Mouse (Mus musculus): Measurements from ENCODE around the gene Eya2. TPM values are rescaled to one million over a fixed set of nuclear protein-coding genes. Genes with fewer than 3 reads are reported as not detected.

Gene Eya2
- polyA plus RNA-seq, 1 experiment from 2014 or later: 7.7 TPM

GRCm38 (mm10) chr2:165808179-165808975 is 213.5 kb downstream of the Eya2 start:
- H3K36me3 ChIP-seq: peaks cover 94% of the 10 kb centered on the region

GRCm38 (mm10) chr2:165809091-165809490 is 214.3 kb downstream of the Eya2 start:
- H3K4me1 ChIP-seq: no peaks in the 10 kb centered on the region; the same call in 1 of the 2 replicates
- no peaks in the 10 kb centered on the region for H3K9me3 ChIP-seq (replicated peaks)
- H3K27me3 ChIP-seq (ENCODE audit: low read depth, poor library complexity, severe bottlenecking): no peaks in the 10 kb centered on the region
- no peak overlapping the region for H3K27ac ChIP-seq
- peaks cover 99% of the 10 kb centered on the region for H3K36me3 ChIP-seq
- no peak for DNase-seq (ENCODE audit: low spot score)
- WGBS: 95% methylated on average over 5 of the region's 5 CpGs
- no peak overlapping the region for H3K4me3 ChIP-seq

More at GRCm38 (mm10) chr2:165808179-165808975, 213.5 kb downstream of the Eya2 start:
- H3K4me3 ChIP-seq: no peak overlapping the region
- no peaks in the 10 kb centered on the region for H3K9me3 ChIP-seq (replicated peaks)
- no peaks in the 10 kb centered on the region for H3K27me3 ChIP-seq (ENCODE audit: low read depth, poor library complexity, severe bottlenecking)
- DNase-seq (ENCODE audit: low spot score): no peak
- WGBS: 96% methylated on average over 12 of the region's 12 CpGs
- H3K4me1 ChIP-seq: no peaks in the 10 kb centered on the region; the same call in 1 of the 2 replicates
- no peak overlapping the region for H3K27ac ChIP-seq

- H3K4me3 ChIP-seq: no peak overlapping the region
- no peak for DNase-seq (ENCODE audit: low spot score)
- peaks cover 99% of the 10 kb centered on the region for H3K36me3 ChIP-seq
- H3K4me1 ChIP-seq: no peaks in the 10 kb centered on the region; the same call in 1 of the 2 replicates
- H3K27me3 ChIP-seq (ENCODE audit: low read depth, poor library complexity, severe bottlenecking): no peaks in the 10 kb centered on the region
- no peaks in the 10 kb centered on the region for H3K9me3 ChIP-seq (replicated peaks)
- WGBS: 95% methylated on average over 5 of the region's 5 CpGs
- H3K27ac ChIP-seq: no peak overlapping the region
Measured at GRCm38 (mm10) chr2:165809901-165810477, 215.2 kb downstream of the Eya2 start.

- peaks cover 99% of the 10 kb centered on the region for H3K36me3 ChIP-seq
Measured at GRCm38 (mm10) chr2:165811536-165811935, 216.7 kb downstream of the Eya2 start.

GRCm38 (mm10) chr2:165812889-165813288 is 218.1 kb downstream of the Eya2 start:
- WGBS: 90% methylated on average over 8 of the region's 8 CpGs
- H3K9me3 ChIP-seq (replicated peaks): no peaks in the 10 kb centered on the region
- no peak overlapping the region for H3K27ac ChIP-seq
- no peaks in the 10 kb centered on the region for H3K4me1 ChIP-seq
- no peaks in the 10 kb centered on the region for H3K27me3 ChIP-seq (ENCODE audit: low read depth, poor library complexity, severe bottlenecking)
- DNase-seq (ENCODE audit: low spot score): no peak
- peaks cover 99% of the 10 kb centered on the region for H3K36me3 ChIP-seq
- H3K4me3 ChIP-seq: no peak overlapping the region

More at GRCm38 (mm10) chr2:165811536-165811935, 216.7 kb downstream of the Eya2 start:
- H3K27me3 ChIP-seq (ENCODE audit: low read depth, poor library complexity, severe bottlenecking): no peaks in the 10 kb centered on the region
- no peak overlapping the region for H3K4me3 ChIP-seq
- DNase-seq (ENCODE audit: low spot score): no peak
- WGBS: 67% methylated on average over 5 of the region's 5 CpGs
- no peak overlapping the region for H3K27ac ChIP-seq
- no peaks in the 10 kb centered on the region for H3K9me3 ChIP-seq (replicated peaks)
- H3K4me1 ChIP-seq: no peaks in the 10 kb centered on the region; the same call in 1 of the 2 replicates

- H3K27me3 ChIP-seq (ENCODE audit: low read depth, poor library complexity, severe bottlenecking): no peaks in the 10 kb centered on the region
- H3K4me1 ChIP-seq: no peaks in the 10 kb centered on the region
- no peak overlapping the region for H3K27ac ChIP-seq
- WGBS: 92% methylated on average over 27 of the region's 28 CpGs
- no peak for DNase-seq (ENCODE audit: low spot score)
- peaks cover 98% of the 10 kb centered on the region for H3K36me3 ChIP-seq
- H3K4me3 ChIP-seq: no peak overlapping the region
- no peaks in the 10 kb centered on the region for H3K9me3 ChIP-seq (replicated peaks)
Measured at GRCm38 (mm10) chr2:165815103-165815880, 220.5 kb downstream of the Eya2 start.

GRCm38 (mm10) chr2:165817437-165817836 is 222.6 kb downstream of the Eya2 start:
- Histone ChIP-seq H3K27ac (no peak overlapping the region), H3K9me3 (replicated peaks) (no peaks in the 10 kb centered on the region), H3K4me1 (no peaks in the 10 kb centered on the region), H3K4me3 (no peak overlapping the region), H3K27me3 (ENCODE audit: low read depth, poor library complexity, severe bottlenecking) (no peaks in the 10 kb centered on the region), H3K36me3 (peaks cover 98% of the 10 kb centered on the region)
- WGBS: 97% methylated on average over 10 of the region's 10 CpGs
- no peak for DNase-seq (ENCODE audit: low spot score)

- Histone ChIP-seq H3K4me3 (no peak overlapping the region), H3K27me3 (ENCODE audit: low read depth, poor library complexity, severe bottlenecking) (no peaks in the 10 kb centered on the region), H3K9me3 (replicated peaks) (no peaks in the 10 kb centered on the region), H3K4me1 (no peaks in the 10 kb centered on the region), H3K27ac (no peak overlapping the region), H3K36me3 (peaks cover 98% of the 10 kb centered on the region)
- DNase-seq (ENCODE audit: low spot score): no peak
- WGBS: 94% methylated on average over 6 of the region's 6 CpGs
Measured at GRCm38 (mm10) chr2:165818570-165818969, 223.7 kb downstream of the Eya2 start.

GRCm38 (mm10) chr2:165818985-165819948 is 224.4 kb downstream of the Eya2 start:
- H3K27ac ChIP-seq: no peak overlapping the region
- no peak overlapping the region for H3K4me3 ChIP-seq
- 84% methylated on average over 10 of the region's 10 CpGs for WGBS
- no peaks in the 10 kb centered on the region for H3K4me1 ChIP-seq
- peak; percentile 72 for DNase-seq (ENCODE audit: low spot score)
- H3K9me3 ChIP-seq (replicated peaks): no peaks in the 10 kb centered on the region
- H3K36me3 ChIP-seq: peaks cover 98% of the 10 kb centered on the region
- H3K27me3 ChIP-seq (ENCODE audit: low read depth, poor library complexity, severe bottlenecking): no peaks in the 10 kb centered on the region

GRCm38 (mm10) chr2:165820073-165820472 is 225.2 kb downstream of the Eya2 start:
- no peak overlapping the region for H3K4me3 ChIP-seq
- no peak for DNase-seq (ENCODE audit: low spot score)
- no peaks in the 10 kb centered on the region for H3K27me3 ChIP-seq (ENCODE audit: low read depth, poor library complexity, severe bottlenecking)
- WGBS: 89% methylated on average over 3 of the region's 3 CpGs
- no peak overlapping the region for H3K27ac ChIP-seq
- H3K9me3 ChIP-seq (replicated peaks): no peaks in the 10 kb centered on the region
- peaks cover 98% of the 10 kb centered on the region for H3K36me3 ChIP-seq
- peaks cover 2% of the 10 kb centered on the region for H3K4me1 ChIP-seq

- Histone ChIP-seq H3K4me1 (peaks cover 6% of the 10 kb centered on the region), H3K36me3 (peaks cover 98% of the 10 kb centered on the region), H3K4me3 (no peak overlapping the region), H3K27ac (no peak overlapping the region), H3K27me3 (ENCODE audit: low read depth, poor library complexity, severe bottlenecking) (no peaks in the 10 kb centered on the region), H3K9me3 (replicated peaks) (no peaks in the 10 kb centered on the region)
- 86% methylated on average over 15 of the region's 15 CpGs for WGBS
- DNase-seq (ENCODE audit: low spot score): no peak
Measured at GRCm38 (mm10) chr2:165820504-165821095, 225.8 kb downstream of the Eya2 start.
